Mouse (Mus musculus): Measurements from ENCODE around the gene Tns2.
A peak's percentile ranks its signal among the peaks of the same experiment; 100 is the strongest.
"Not testable (repeated sequence)": the region's sequence is repeated elsewhere in the genome, so short reads cannot be mapped to it uniquely, and the experiment has no call there.

Gene Tns2

GRCm38 (mm10) chr15:102144274-102144711, 44.1 kb downstream of the Tns2 start, which contains the start of gene Igfbp6:
Gene Igfbp6, plus strand, starts transcription at chr15:102144362.
- peak in 1 of 2 experiments; percentile 35 for DNase-seq

- DNase-seq = no peak
These were observed 44.5 kb downstream of the Tns2 start for GRCm38 (mm10) chr15:102144726-102145125.

- no peak for DNase-seq
These were observed 45.1 kb downstream of the Tns2 start for GRCm38 (mm10) chr15:102145330-102145729.

GRCm38 (mm10) chr15:102146089-102146488, 45.9 kb downstream of the Tns2 start:
- no peak for DNase-seq

- DNase-seq = peak; percentile 41 to 58
These were observed 46.7 kb downstream of the Tns2 start for GRCm38 (mm10) chr15:102146882-102147281.

- no peak for DNase-seq
These were observed 47.6 kb downstream of the Tns2 start for GRCm38 (mm10) chr15:102147674-102148402.

- DNase-seq = no peak
These were observed 49.3 kb downstream of the Tns2 start for GRCm38 (mm10) chr15:102149561-102149960.

- DNase-seq = peak; percentile 66 to 69
These were observed 50.3 kb downstream of the Tns2 start, which contains the start of gene Soat2 for GRCm38 (mm10) chr15:102150301-102151135. Gene Soat2, plus strand, starts transcription at chr15:102150526.

GRCm38 (mm10) chr15:102152646-102153045, 52.4 kb downstream of the Tns2 start:
- DNase-seq = no peak

- DNase-seq = not testable (repeated sequence)
These were observed 54.8 kb downstream of the Tns2 start for GRCm38 (mm10) chr15:102155006-102155405.

GRCm38 (mm10) chr15:102156836-102157235, 56.6 kb downstream of the Tns2 start:
- no peak for DNase-seq

- DNase-seq = no peak
These were observed 60.3 kb downstream of the Tns2 start for GRCm38 (mm10) chr15:102160415-102161060.

- DNase-seq = no peak
These were observed 63.9 kb downstream of the Tns2 start for GRCm38 (mm10) chr15:102163900-102164693.

- no peak for DNase-seq
These were observed 65.4 kb downstream of the Tns2 start for GRCm38 (mm10) chr15:102165468-102166100.

All from lung, postnatal 4 days (tissue).